Mouse (Mus musculus): ENCODE measurements at regions not wholly inside any gene's neighbourhood (a gene's known extent, or its start where the extent isn't known, plus 50 kb on each side); places are given as distances from the start of the nearest gene placed in this dataset.

DNA sequence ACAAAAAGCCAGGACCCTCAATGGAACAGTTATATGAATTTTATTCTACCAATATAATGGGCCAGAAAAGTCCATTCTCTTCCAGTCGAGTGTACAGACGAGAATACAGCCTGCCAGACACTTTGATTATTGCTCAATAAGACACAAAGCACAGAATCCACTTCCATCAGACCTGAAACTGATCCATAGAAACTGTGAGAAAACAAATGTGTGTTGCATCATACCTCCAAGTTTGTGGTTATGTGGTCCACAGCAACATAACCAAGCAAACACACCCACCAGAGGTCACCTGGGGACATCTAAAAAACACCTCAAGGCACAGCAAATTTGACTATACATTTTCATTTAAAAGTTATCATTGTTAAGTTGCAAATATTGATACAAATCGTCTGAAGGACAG lies 183.2 kb downstream of the 4933412E24Rik start:
- Histone ChIP-seq H3K27ac (no peak overlapping the region), H3K9ac (no peak overlapping the region), H3K4me2 (no peak overlapping the region), H3K36me3 (no peaks in the 10 kb centered on the region), H3K9me3 (no peaks in the 10 kb centered on the region), H3K4me1 (peaks cover 1% of the 10 kb centered on the region), H3K27me3 (no peaks in the 10 kb centered on the region), H3K4me3 (no peak overlapping the region)
- 86% methylated on average over 3 of the region's 3 CpGs for WGBS
- ATAC-seq (ENCODE audit: insufficient number of reproducible peaks, low FRiP score, low TSS enrichment, low read depth), result no peak

DNA sequence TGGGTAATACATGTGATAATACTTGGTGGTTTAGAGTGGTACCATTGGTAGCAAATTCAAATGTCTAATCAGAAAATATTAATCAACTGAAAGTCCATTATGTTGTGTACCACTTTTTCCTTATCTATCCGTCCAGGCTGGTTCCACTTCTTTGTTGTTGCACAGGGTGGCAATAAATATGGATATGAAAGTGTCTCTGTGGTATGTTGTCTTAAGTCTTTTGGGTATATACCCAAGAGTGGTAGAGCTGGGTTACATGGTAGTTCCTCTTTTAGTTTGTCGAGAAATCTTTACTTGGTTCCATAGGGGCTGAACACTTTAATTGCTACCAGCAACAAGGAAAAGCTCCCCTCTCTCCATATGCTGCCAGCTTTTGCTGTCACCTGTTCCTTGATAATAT lies 184.9 kb downstream of the 4933412E24Rik start:
- H3K27ac ChIP-seq, result no peak overlapping the region
- H3K4me1 ChIP-seq, result peaks cover 7% of the 10 kb centered on the region
- WGBS, result 58% methylated on average over 2 of the region's 2 CpGs
- no peaks in the 10 kb centered on the region for H3K9me3 ChIP-seq
- no peaks in the 10 kb centered on the region for H3K27me3 ChIP-seq
- H3K4me3 ChIP-seq, result no peak overlapping the region
- no peak overlapping the region for H3K9ac ChIP-seq
- H3K4me2 ChIP-seq, result no peak overlapping the region
- ATAC-seq (ENCODE audit: insufficient number of reproducible peaks, low FRiP score, low TSS enrichment, low read depth), result no peak
- no peaks in the 10 kb centered on the region for H3K36me3 ChIP-seq

DNA sequence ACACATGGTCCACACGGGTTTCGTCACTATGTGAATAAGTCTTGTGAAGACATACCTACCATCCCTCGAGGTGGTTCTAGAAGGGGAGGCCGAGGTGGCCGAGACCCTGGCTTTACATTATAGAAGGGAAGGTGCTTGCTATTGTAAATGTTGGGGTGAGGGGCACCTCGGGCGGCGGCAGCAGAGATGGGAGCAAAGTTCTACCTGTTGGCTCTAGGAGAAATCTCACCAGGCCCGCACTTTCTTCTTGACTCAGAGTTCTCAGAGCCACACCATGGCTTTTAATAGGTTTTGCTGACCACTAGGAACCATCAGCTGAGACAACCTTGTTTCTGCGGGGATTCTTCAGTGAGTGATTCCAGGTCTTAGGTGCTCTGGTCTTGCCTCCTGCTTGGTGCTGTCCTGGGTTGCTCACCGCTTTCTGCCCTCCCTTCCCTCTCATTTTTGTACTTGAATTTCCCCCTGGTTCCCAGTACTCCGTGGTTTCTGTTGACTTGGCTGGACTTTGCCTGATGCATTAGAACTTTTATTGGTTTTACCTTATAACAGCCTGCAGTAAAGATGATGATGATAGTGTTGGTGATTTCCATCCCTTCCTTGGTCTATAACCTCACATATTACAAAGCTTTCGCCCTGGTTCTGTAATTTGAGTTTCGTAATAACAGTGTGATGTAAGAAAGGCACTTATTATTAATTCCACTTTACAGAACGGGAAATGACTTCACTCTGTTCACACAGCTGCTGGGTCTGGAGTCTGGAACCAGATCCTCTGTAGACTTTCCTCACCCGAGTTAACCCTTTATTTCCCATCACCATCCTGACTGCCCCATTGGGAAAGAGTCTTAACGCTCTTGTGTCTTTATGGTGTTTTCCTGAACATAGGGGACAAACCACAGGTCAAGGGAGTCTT lies 185.6 kb downstream of the 4933412E24Rik start:
- H3K4me3 ChIP-seq, result no peak overlapping the region
- H3K4me2 ChIP-seq, result no peak overlapping the region
- peak; percentile 25; the same call in 1 of the 2 replicates for ATAC-seq (ENCODE audit: insufficient number of reproducible peaks, low FRiP score, low TSS enrichment, low read depth)
- WGBS, result 61% methylated on average over 17 of the region's 17 CpGs
- no peak overlapping the region for H3K27ac ChIP-seq
- no peaks in the 10 kb centered on the region for H3K36me3 ChIP-seq
- peaks cover 7% of the 10 kb centered on the region for H3K4me1 ChIP-seq
- no peaks in the 10 kb centered on the region for H3K9me3 ChIP-seq
- H3K9ac ChIP-seq, result no peak overlapping the region
- no peaks in the 10 kb centered on the region for H3K27me3 ChIP-seq

DNA sequence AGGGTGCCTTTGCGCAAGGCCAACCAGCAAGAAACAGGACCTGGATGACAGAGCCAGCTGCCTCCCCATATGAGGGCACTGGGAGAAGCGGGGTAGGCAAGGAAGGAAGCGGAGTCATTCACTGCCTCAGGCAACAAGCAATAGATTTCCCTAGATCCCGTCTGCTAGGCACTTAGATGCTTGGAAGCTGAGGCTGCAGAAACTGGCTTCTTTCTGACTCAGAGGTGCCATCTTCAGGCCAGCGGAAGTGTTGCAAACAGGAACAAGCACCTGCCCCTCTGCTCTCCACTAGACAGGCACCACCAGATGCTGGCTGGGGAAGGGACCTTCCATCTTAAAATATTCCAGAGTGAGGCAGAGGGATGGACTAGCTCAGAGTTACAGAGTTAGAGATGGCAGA lies 188.0 kb downstream of the 4933412E24Rik start:
- WGBS, result 17% methylated on average over 5 of the region's 5 CpGs
- Histone ChIP-seq H3K36me3 (no peaks in the 10 kb centered on the region), H3K4me3 (no peak overlapping the region), H3K4me2 (peak overlapping the region; percentile 21; the same call in 1 of the 2 replicates), H3K4me1 (peaks cover 7% of the 10 kb centered on the region), H3K27ac (peak overlapping the region; percentile 47; the same call in 1 of the 2 replicates), H3K9ac (no peak overlapping the region), H3K27me3 (no peaks in the 10 kb centered on the region), H3K9me3 (no peaks in the 10 kb centered on the region)
- ATAC-seq (ENCODE audit: insufficient number of reproducible peaks, low FRiP score, low TSS enrichment, low read depth), result no peak

DNA sequence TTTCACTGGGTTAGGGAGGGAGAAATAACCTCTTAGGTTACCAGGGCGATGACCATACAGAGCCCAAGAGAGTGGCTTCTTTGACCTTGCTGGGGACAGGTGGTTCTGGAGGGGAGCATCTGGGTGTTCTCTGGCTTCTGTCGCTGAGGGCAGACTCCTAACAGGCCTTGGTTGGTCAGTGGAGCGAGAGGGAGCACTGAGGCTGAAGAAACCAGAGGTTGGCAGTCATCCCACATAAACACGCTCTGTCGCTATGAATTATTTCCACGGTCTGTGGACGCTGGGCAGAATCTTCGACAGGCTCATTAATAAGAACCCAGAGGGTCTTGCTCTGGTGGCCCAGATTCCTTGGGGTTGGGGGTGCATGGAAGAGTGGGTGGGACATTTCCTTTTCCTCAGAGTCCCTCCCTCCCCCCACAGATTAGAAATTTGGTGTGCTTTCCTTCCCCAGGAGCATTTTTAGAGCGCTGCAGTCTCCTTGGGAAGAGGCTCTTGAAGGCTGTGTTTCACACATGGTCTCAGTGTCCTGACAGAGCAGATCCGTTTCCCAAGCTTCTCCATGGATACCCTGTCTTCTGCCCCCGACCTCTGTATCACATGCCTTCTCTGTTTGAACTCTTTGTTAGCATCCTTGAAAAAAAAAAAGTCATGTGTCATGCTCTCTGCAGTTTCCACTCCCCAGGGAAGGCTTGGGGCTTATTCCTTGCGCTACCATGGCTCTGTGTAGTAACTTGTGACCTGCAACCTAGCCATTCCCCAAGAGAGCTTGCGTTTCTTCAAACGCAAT lies 190.1 kb downstream of the 4933412E24Rik start:
- H3K27ac ChIP-seq, result no peak overlapping the region
- no peaks in the 10 kb centered on the region for H3K36me3 ChIP-seq
- H3K27me3 ChIP-seq, result no peaks in the 10 kb centered on the region
- WGBS, result 57% methylated on average over 14 of the region's 14 CpGs
- H3K4me3 ChIP-seq, result no peak overlapping the region
- peaks cover 13% of the 10 kb centered on the region for H3K4me1 ChIP-seq
- ATAC-seq (ENCODE audit: insufficient number of reproducible peaks, low FRiP score, low TSS enrichment, low read depth), result no peak
- no peak overlapping the region for H3K9ac ChIP-seq
- H3K4me2 ChIP-seq, result no peak overlapping the region
- no peaks in the 10 kb centered on the region for H3K9me3 ChIP-seq

GRCm38 (mm10) chr15:59823921-59824320 lies 192.5 kb downstream of the 4933412E24Rik start:
- no peak overlapping the region for H3K4me2 ChIP-seq
- H3K36me3 ChIP-seq, result no peaks in the 10 kb centered on the region
- H3K9ac ChIP-seq, result no peak overlapping the region
- H3K9me3 ChIP-seq, result no peaks in the 10 kb centered on the region
- H3K27ac ChIP-seq, result no peak overlapping the region
- no peaks in the 10 kb centered on the region for H3K27me3 ChIP-seq
- no peak overlapping the region for H3K4me3 ChIP-seq
- H3K4me1 ChIP-seq, result peaks cover 13% of the 10 kb centered on the region
- ATAC-seq (ENCODE audit: insufficient number of reproducible peaks, low FRiP score, low TSS enrichment, low read depth), result no peak
- WGBS, result 60% methylated on average over 2 of the region's 2 CpGs

DNA sequence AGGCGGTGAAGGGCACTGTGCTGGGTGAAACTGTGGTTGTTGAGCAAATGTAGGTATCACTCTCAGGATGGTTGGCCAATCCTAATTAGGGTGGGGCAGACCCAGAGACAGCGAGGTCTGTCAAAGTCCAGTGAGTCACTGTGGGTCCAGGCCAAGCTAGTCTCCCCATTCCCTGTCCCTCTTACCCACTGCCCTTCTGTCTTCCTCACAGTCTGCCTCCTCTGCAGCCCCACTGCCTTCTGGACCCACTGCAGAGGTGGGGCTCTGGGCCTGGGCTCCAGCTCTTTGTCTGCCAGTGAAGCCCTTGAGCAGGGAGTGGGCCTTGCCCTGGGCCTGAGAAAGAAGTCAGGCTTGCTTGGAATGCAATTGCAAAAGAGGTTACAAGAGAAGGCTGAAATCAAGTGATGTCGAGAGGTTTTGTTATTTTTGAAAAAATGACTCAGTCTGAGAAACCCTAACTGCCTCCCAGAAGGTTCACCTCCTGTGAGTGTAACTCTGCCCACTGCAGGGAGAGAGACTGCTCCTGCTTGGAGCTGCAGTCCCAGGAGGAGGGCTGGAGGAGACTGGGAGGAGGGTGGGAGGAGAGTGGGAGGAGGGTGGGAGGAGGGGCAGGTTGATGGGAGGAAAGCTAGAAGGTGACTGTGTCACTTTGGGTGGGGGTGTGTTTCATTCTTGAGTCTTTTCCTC lies 193.3 kb downstream of the 4933412E24Rik start:
- ATAC-seq (ENCODE audit: insufficient number of reproducible peaks, low FRiP score, low TSS enrichment, low read depth), result no peak
- Histone ChIP-seq H3K4me2 (no peak overlapping the region), H3K9ac (no peak overlapping the region), H3K27ac (peak overlapping the region; percentile 22), H3K36me3 (no peaks in the 10 kb centered on the region), H3K9me3 (no peaks in the 10 kb centered on the region), H3K27me3 (no peaks in the 10 kb centered on the region), H3K4me3 (no peak overlapping the region), H3K4me1 (peaks cover 10% of the 10 kb centered on the region)
- WGBS, result 61% methylated on average over 3 of the region's 3 CpGs

DNA sequence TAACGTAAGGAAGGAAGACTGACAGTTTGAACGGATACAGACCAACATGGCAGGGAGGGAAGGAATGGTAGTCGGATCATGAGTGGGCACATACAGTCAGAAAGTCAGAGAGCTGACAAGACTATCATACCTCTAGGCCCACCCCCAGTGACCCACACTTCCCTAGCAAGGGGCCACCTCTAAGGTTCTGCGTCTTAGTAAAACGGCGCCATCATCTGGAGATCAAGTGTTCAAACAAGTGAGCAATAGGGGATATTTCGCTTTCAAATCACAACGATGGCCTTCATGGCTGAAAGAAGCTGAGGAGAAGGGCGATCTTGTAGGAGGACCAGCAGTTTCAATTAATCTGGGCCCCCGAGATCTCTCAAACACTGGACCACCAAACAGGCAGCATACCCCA lies 196.1 kb downstream of the 4933412E24Rik start:
- WGBS, result 81% methylated on average over 10 of the region's 10 CpGs
- Histone ChIP-seq H3K27ac (no peak overlapping the region), H3K9ac (no peak overlapping the region), H3K27me3 (no peaks in the 10 kb centered on the region), H3K4me1 (peaks cover 6% of the 10 kb centered on the region), H3K4me2 (no peak overlapping the region), H3K4me3 (no peak overlapping the region), H3K9me3 (no peaks in the 10 kb centered on the region), H3K36me3 (no peaks in the 10 kb centered on the region)
- ATAC-seq (ENCODE audit: insufficient number of reproducible peaks, low FRiP score, low TSS enrichment, low read depth), result no peak

GRCm38 (mm10) chr15:59816031-59816430 lies 200.4 kb downstream of the 4933412E24Rik start:
- H3K4me2 ChIP-seq, result no peak overlapping the region
- H3K4me1 ChIP-seq, result no peaks in the 10 kb centered on the region
- H3K27ac ChIP-seq, result no peak overlapping the region
- no peak for ATAC-seq (ENCODE audit: insufficient number of reproducible peaks, low FRiP score, low TSS enrichment, low read depth)
- 83% methylated on average over 8 of the region's 8 CpGs for WGBS
- H3K9me3 ChIP-seq, result no peaks in the 10 kb centered on the region
- H3K27me3 ChIP-seq, result no peaks in the 10 kb centered on the region
- H3K9ac ChIP-seq, result no peak overlapping the region
- no peaks in the 10 kb centered on the region for H3K36me3 ChIP-seq
- no peak overlapping the region for H3K4me3 ChIP-seq

DNA sequence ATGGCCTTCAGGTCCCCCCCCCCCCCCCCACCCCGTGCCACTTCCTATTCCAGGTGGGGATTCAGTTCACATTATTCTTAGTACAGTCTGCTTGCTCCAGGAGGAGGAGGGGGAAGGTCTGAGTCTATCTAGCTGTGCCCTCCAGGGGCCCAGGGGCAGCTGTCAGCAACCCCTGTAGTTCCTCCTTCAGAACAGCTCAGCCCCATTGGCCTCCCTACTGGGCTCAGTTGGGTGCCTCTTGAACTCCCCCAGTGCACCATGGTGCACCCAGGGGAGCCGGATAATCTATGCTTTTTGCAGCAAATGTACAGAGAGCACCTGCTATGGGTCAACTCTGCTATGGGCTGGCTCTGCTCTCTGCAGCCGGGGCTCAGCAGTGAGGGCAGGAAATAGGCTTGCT lies 204.8 kb downstream of the 4933412E24Rik start:
- Histone ChIP-seq H3K4me1 (no peaks in the 10 kb centered on the region), H3K27me3 (no peaks in the 10 kb centered on the region), H3K9ac (no peak overlapping the region), H3K36me3 (no peaks in the 10 kb centered on the region), H3K4me2 (no peak overlapping the region), H3K4me3 (no peak overlapping the region), H3K27ac (no peak overlapping the region), H3K9me3 (no peaks in the 10 kb centered on the region)
- no peak for ATAC-seq (ENCODE audit: insufficient number of reproducible peaks, low FRiP score, low TSS enrichment, low read depth)
- 42% methylated on average over 3 of the region's 3 CpGs for WGBS

- no peaks in the 10 kb centered on the region for H3K36me3 ChIP-seq
- 86% methylated on average over 6 of the region's 6 CpGs for WGBS
- no peak for ATAC-seq (ENCODE audit: insufficient number of reproducible peaks, low FRiP score, low TSS enrichment, low read depth)
- H3K4me2 ChIP-seq, result no peak overlapping the region
- no peaks in the 10 kb centered on the region for H3K9me3 ChIP-seq
- H3K27ac ChIP-seq, result no peak overlapping the region
- no peaks in the 10 kb centered on the region for H3K4me1 ChIP-seq
- no peaks in the 10 kb centered on the region for H3K27me3 ChIP-seq
- H3K9ac ChIP-seq, result no peak overlapping the region
- H3K4me3 ChIP-seq, result no peak overlapping the region
Observed at GRCm38 (mm10) chr15:59809361-59809760, 207.1 kb downstream of the 4933412E24Rik start.

DNA sequence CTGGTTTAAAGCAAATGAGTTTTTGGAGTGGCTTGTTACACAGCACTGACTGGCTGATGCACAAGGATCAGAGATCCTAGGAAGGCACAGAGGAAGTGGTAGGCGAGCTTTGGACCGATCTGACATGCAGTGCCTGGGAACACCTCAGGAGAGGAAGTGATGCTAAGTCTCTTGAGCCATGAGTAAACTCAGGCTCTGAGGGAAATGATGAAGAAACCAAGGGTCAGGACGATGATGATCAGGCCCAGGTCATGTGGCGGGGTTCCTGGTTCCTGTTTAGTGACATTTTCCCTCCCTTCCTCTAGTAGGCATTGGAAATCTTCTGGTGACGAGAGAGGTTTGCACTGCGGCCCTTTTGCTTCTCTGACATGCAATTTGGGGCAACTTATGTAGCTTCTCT lies 208.7 kb downstream of the 4933412E24Rik start:
- Histone ChIP-seq H3K27ac (no peak overlapping the region), H3K9me3 (no peaks in the 10 kb centered on the region), H3K27me3 (no peaks in the 10 kb centered on the region), H3K9ac (no peak overlapping the region), H3K4me2 (no peak overlapping the region), H3K4me1 (no peaks in the 10 kb centered on the region), H3K36me3 (no peaks in the 10 kb centered on the region), H3K4me3 (no peak overlapping the region)
- 86% methylated on average over 6 of the region's 6 CpGs for WGBS
- ATAC-seq (ENCODE audit: insufficient number of reproducible peaks, low FRiP score, low TSS enrichment, low read depth), result no peak
